Mouse (Mus musculus) heart, adult 2 months (tissue): ENCODE results near the gene Rps5.

Source experiments
- CTCF ChIP-seq: fragments of 200-600 bp; IDR thresholded peaks from 2 replicates; pipeline ENCODE4 v1.8.1; 2022; ENCODE audit warnings: antibody characterized with exemption, mild to moderate bottlenecking, moderate library complexity
- POLR2A ChIP-seq: fragments of 200-500 bp; IDR thresholded peaks from 2 replicates; pipeline ENCODE4 v1.6.1; 2011; ENCODE audit warnings: mild to moderate bottlenecking, low read depth, low read length, control low read depth; ENCODE audit not compliant: insufficient read depth

- TF ChIP-seq CTCF (no peak), POLR2A (no peak)
These were observed 44.2 kb downstream of the Rps5 start for GRCm38 (mm10) chr7:12966104-12966845.
